Mouse (Mus musculus) fibroblast of lung, adult 2 months (primary cell): ENCODE results near the gene Amdhd2.
A peak's percentile ranks its signal among the peaks of the same experiment; 100 is the strongest.
"Not testable (repeated sequence)": the region's sequence is repeated elsewhere in the genome, so short reads cannot be mapped to it uniquely, and the experiment has no call there.

ENCODE experiments used
- DNase-seq: peaks from one replicate; pipeline ENCODE4 v3.0.0-alpha.2; 2011; ENCODE audit warnings: low read depth

Amdhd2 gene

DNA sequence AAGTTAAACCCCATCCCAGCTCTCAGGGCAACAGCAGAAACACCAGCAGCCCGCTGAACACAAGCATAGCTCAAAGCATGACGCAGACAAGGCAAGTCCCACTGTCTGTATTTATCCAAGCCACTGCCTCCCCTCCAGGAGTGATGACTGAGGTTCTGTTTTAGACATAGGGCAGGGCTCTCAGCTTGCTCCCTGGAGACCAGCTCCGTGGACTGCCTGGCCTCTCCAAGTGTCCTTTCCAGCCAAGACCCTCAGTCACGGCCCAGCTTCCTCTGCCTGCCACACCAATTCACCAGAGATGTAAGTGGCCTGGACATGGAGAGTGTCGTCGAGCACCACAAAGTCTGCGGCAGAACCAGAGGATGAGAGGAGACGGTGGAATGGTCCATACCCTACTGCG lies 7.8 kb downstream of the Amdhd2 start:
- DNase-seq: no peak

DNA sequence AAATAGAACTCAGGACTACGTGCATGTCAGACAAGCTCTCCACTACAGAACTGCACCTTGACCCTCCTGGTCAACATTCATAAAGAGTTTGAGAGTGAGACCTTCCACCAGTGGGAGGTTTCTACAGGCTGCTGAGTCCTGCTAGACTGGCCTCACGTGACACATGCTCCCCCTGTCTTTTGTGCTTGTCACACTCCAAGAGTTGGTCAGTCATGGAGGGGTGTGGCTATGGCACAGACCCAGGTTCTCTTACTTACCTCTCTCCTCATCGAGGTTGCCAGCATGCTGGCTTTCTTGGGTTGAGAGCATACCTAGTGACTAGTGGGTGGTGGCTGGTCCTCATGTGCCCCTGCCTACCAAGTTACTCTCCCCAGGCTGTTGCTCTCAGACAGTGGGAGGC lies 9.1 kb downstream of the Amdhd2 start:
- DNase-seq: no peak

DNA sequence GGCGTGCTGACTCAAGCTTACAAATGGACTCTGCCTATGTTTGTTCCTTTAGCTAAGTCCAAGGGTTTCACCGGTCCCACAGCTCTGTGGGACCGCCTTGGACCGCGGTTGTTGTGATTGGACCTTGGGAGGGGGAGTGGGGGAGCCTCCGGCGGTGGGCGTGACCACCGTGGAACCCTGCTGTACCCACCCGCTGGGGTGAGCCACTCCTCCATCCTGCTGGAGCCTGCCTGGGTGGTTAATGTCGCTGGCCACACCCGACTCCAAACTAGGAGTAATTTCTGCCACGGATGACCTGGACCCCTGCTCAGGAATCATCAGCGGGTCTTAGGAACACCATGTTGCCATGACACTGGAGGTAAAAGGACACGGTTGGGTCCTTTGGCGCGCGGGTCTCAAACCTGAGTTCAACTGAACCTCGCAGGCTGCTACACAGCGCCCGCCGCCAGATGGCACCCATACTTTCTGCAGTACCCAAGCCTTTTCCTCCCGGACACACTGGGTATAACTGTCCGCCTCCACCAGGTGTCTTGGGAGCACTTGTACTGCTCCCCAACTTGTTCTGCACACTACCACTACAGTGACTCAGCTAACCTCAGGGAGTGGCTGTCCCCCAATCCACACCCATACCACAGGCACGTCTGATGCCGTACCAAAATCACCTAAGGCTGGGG lies 11.5 kb downstream of the Amdhd2 start:
- DNase-seq: peak; percentile 62

DNA sequence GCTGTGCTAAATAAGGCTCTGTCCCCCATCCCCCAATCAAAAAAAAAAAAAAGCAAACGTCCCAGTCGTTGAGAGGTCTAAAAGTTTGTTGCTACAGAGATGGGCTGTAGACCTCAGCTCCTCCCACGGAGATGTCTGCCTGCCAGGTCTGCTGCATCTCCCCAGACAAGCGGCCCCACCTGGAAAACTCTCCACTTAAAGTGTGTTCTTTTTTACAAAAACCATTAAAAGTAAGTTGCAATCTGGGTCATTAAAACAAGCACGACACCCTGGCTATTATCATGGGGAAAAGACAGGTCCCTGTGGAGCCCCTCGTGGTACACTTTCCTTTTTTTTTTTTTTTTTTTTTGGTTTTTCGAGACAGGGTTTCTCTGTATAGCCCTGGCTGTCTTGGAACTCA lies 12.2 kb downstream of the Amdhd2 start:
- DNase-seq: no peak

DNA sequence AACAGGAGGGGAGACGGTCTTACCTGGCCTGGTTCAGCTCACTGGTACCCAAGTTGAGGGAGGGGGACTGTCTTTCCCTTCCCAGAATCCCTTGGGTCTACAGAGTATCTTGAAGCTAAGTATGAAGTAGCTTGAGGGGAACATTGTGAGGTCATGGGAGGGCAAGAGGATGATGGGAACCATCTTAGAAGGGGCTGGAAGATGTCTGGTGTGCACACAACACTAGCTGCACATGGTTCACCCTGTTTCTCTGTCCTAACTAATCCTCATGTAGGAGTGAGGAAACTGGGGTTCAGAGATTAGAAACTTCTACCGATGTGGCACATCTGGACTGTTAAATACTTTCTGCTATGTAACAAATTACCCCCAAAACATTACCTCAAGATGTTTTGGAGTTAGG lies 12.7 kb downstream of the Amdhd2 start, which contains the start of gene Pdpk1:
Gene Pdpk1 (minus strand): TSS at position 101 of the 400 bp plus-strand sequence.
- no peak for DNase-seq

DNA sequence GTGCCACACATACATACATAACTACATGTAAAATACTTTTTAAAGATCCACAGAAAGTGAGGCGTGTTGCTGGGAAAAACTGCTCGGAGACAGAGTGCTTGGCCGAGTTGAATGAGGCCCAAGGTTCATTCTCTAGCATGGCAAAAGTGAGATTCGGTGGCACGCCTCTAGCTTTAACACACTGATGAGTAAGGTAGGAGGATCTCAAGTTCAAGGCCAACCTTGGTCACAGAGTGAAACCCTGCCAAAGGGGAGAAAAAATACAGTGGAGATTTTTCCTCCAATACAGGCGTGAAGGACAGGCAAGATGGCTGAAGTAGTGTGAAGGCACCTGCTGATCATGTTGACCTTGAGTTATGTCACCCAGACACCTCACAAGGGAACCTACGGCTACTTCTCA lies 14.1 kb downstream of the Amdhd2 start:
- DNase-seq: no peak

DNA sequence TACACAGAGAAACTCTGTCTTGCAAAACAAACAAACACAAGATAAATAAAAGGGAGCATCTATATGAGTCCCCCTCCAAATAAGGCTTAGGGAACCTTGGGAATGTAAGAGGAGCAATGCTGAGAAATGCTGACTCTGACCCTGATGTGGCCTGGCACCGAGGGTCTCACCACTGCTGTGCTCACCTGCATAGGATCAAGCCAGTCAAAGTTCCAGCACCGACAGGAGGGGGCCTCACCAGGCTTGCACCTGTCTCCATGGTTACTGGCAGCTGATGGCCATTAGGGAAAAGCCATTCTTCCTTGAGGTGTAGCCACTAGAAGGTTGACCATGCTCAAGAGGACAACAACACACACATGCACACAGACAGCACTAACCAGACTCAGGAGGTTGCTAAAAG lies 20.7 kb downstream of the Amdhd2 start:
- DNase-seq: no peak

DNA sequence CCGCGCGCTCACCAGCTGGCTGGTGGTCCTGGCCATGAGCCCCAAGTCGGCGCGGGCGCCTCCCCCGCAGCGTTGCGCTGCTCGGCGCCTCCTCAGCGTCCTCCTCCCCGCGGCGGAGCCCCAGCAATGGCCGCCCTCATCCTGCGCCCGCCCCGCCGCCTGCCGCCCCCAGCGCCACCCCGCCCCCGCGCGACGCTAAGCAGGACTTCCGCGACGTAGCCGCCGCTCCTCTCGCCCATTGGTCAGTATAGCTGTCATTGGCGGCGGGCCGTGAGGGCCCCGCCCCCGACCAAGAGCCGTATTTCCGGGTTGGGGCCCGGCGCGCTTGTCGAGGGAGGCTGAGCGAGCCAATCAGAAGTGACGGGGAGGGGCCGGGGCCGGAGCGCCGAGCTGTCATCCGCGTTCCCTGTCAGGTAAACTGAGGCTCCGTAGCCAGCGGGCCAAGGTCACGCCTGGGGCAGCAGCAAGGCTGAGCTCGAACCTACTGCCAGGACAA lies 22.1 kb downstream of the Amdhd2 start:
- DNase-seq: peak; percentile 96

DNA sequence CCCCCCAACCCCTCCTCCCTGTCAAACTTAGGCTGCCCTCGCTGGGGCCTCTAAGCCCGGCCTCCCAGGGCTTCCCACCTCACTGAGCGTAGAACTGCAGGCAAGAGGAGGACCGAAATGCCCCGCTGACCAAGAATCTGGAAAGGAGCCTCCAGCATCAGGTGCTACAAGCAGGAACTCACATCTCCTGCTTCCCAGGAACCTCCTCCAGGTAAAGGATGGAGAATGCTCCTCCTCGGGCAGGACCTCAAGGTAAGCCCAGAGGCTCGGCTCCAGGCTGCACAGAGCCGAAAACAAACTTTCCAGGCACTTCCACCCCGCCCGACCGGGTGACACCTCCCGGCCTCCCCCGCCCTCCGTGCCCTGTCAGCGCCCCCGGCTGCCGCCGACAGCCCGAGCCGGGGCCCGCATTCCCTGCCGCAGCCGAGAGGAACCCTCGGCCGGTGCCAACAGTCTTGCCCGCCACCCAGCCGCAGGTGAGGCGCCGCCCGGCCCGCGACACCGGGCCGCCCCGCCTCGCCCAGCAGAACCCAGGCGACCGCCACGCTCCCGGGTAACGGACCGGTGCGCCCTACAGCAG lies 22.6 kb downstream of the Amdhd2 start:
- DNase-seq: no peak

DNA sequence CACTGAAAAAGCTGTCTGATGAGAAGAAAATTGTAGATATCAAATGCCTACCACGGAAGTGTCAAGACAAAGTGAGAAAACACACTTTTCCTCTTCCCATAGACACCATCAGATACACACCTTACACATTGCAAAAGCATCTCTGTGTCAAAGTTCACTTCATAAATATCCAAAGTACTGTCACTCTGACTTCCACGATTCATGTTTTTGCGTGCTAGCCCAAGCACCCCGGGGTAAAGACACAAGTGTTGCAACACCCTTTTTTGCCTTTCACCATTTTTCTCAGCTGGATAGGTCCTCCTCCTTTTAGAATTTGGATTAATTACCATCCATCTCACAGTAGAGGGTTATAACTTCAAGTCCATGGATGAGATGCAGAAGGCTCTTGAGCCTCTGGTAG lies 23.6 kb downstream of the Amdhd2 start:
- no peak for DNase-seq

DNA sequence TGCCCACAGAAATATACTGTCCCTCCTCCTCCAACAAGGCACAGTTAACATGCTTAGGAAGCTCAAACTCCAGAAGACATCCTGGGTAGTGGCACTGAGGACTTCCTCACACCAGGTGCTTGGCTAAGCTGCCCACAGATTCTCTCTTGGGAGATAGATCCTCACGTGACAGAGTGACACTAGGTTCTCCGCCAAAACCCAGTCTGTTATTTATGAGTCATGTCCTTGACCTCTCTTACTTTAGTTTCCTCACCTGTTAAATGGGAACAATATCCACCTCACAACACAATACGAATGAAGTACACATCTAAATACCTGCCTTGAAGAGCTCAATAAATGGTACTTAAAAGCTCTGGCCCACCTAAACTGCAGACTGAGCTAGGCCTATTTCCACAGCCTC lies 24.3 kb downstream of the Amdhd2 start:
- no peak for DNase-seq

DNA sequence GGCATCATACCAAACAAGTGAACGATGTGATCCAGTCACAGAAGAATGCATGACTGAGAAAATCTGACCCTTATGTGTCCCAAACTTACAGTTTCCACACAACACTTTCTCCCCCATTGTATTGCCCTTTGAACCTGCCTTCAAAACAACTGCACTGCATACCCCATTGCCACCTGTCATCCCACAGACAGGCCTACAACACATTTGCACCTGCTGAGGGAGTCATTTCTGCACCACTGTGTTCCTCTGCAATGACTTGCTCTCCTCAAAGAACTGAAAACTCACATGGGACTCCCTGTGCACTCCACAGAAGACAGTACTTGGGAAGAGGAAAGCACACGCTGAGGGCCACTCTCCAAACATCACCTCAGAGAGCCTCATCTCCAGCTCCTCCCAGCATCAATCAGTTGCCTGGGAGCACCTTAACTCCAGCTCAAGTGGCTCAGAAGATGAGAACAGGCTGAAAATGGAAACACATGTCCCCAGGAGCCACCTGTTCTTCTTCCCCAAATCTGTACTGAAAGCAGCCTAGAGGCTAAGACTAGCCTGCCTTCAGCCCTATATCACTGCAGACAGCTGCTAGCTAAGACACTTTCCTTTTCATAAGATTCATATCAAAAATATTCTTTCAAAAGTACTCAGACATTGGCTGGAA lies 26.2 kb downstream of the Amdhd2 start:
- DNase-seq: no peak

DNA sequence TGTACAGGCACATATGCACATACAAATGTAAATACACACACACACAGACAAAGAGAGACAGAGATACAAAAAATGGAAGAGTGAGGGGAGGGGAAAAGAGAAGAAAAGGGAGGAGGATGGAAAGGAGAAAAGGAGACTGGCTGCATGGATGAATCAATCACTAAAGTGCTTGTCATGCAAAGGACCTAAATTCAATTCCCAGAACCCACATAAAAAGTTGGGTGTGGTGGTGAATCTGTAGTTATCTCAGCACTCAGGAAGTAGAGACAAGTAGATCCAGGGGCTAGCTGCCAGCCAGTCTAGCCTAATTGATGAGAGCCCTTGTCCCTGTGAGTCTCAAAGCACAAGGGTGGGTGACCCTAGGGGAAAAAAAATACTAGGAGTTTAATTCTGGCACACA lies 29.5 kb downstream of the Amdhd2 start:
- DNase-seq: no peak

DNA sequence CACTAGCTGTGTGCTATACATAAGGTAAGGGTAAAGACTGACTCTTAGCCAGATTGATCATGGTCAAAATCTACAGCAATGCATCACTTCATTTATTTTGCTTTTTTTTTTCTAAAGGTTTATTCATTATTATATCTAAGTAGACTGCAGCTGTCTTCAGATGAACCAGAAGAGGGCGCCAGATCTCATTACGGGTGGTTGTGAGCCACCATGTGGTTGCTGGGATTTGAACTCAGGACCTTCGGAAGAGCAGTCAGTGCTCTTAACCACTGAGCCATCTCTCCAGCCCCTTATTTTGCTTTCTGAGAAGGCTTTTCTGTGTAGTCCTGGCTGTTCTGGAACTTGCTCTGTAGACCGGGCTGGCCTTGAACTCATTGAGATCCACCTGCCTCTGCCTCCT lies 30.6 kb downstream of the Amdhd2 start:
- not testable (repeated sequence) for DNase-seq

DNA sequence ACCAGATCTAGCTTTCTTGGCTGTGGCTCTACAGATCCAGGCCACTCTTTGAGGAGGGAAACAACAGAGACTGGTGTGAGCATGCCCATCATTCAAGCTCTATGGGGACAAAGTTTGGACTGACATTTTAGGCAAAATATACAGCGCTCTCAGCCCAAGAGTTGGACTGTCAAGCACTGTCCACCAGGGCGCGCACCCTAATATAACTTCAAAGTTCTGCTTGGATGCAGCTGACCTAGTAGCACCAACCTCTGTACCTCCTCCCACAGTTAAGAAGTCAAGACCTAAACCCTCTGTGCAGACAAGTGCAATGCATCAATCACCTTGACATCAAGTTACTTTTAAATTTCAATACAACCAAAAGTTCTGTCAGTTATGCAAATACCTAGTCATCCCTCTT lies 32.0 kb downstream of the Amdhd2 start:
- no peak for DNase-seq

DNA sequence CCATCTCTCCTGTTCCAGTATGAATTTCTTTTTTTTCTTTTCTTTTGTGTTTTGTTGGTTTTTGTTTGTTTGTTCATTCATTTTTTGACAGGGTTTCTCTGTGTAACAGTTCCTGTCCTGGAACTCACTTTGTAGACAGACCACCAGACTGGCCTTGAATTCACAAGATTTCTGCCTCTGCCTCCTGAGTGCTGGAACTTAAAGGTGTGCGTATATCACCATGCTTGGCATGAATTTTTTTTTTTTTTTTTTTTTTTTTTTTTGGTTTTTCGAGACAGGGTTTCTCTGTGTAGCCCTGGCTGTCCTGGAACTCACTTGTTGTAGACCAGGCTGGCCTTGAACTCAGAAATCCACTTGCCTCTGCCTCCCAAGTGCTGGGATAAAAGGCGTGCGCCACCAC lies 34.3 kb downstream of the Amdhd2 start:
- not testable (repeated sequence) for DNase-seq

DNA sequence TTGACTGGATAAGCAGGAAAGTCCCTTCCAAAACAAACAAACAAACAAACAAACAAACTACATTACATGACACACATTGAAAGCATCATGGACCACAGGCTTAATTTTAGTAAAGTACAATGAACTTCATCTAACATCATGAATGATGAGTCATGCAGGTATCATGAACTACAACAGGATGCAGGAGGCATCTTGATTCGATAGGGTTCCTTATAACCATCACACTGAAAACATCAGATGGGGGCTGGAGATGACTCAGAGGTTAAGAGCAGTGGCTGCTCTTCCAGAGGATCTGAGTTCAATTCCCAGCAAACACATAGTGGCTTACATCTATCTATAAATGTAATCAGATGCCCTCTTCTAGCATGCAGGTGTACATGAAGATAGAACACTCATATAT lies 36.0 kb downstream of the Amdhd2 start:
- no peak for DNase-seq

DNA sequence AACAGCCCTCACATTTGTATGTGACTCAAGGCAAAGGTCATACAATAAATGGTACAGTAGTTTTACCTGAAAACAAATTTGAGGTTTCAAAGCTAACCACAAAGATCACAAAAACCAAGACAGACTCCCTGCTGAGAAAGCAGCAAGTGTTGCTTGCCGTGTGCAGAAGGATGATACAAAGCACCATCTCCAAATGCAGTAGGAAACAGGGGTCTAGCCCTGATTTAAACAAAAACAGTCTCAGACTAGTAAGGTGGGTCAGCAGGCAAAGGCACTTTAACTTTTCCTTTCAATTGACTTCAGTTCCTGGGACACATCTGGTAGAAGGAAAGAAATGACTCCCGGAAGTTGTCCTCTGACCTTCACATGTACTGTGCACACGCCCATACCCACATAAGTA lies 36.8 kb downstream of the Amdhd2 start:
- DNase-seq: no peak

DNA sequence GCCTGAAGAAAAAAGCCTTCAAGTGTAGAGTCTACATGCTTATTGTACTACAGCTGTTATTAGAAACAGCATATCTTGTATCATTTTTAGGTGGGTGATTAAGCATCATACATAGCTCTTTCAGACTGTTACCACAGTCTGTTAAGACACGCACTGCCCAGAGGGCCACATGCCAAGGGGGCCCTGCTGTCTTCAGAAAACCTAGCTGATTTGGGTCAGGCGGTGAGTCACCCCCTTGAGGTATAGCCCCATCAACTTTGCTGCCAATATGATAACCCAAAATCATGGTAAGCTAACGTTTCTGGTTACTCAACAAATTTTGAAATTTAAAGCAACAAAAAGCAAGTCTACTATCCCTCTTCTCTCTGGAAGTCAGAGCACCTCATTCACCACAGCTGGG lies 44.1 kb downstream of the Amdhd2 start:
- DNase-seq: peak; percentile 36

DNA sequence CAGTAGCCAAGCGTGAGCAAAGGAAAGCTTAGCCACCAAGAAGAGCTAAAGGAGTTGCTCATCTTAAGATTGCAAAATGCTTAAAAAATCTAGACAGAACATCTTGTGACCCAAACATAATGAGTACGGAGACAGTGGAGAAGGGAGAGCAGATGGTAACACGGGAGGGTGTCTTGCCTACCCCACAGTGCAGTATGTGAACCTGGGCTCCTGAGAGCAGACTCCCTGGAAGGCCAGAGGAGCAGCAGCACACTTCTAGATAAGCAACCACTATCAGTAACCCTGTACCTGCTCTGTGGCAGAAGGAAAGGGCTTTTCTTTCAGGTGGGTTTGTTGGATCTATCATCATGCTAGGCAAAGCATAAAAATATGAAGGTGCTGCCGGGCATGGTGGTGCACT lies 50.5 kb downstream of the Amdhd2 start:
- no peak for DNase-seq

DNA sequence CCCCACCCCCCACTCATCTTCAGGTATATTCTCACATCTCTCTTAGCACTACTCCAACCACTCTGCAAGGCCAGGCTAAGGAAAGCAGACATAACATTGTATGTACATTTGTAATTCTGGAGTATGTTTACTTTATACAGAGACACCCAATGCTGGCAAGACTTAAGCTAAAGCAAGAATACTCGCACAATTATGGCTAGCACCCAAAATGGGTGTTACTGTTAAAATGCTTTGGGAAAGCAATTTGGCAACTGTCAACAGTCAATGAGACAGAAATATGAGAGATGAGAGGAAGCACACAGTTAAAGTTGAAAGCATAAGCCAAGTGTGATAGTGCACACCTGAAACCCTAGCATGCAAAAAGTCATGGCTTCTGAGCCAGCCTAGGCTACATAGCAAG lies 52.3 kb downstream of the Amdhd2 start:
- no peak for DNase-seq

DNA sequence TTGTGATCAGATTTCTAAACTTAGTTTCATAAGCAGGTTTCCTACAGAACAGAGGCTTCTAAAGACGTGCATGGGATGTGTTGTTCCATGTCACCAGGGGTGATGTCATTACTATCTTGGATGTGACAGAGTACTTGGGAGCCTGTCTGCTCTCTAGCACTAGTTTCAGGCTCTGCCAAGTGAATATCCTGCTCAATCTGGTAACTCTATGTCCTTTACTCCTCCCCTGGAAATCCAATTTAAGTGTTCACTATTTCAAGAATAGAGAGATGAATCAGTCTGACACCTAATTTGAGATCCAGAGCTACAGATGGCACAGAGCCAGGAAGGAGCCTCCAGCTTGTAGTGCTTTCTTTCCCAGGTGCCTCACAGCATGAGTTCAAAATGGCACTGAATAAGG lies 54.7 kb downstream of the Amdhd2 start:
- no peak for DNase-seq
